In genomic region chr16:97447386-97447785, GRCm38 (mm10) we compare ENCODE assay signal across 28 mouse cellular contexts. TPM values are rescaled to one million over a fixed set of nuclear protein-coding genes. Genes with fewer than 3 reads are reported as not detected.
A peak's percentile ranks its signal among the peaks of the same experiment; 100 is the strongest.
DNase-seq lines count a peak whose midpoint lies in the region; ATAC-seq and TF ChIP-seq lines count a peak whose summit lies in the region.
"Had no signal": no experiment of that assay in that cellular context is flagged by ENCODE, and none has a peak within 500 bp of the region (broad histone marks: within the 10 kb centered on the region; RNA-seq: fewer than 3 reads in every experiment).

No protein-coding gene starts in this region.

- 0 out of 4 replicates have a peak, but pooled peaks cover 0 to 4% of the 10 kb centered on the region in 2 experiments for H3K36me3 ChIP-seq in MEL (ENCODE audit: control insufficient read depth in 1 of 2, insufficient read depth in 2 of 2, low read length in 2 of 2)
- H3K36me3 ChIP-seq in hindbrain, embryonic 13.5 days, result no peaks in the 10 kb centered on the region
- H3K36me3 ChIP-seq in forebrain, postnatal 0 days (ENCODE audit: insufficient read depth), result no peaks in the 10 kb centered on the region
- H3K36me3 ChIP-seq: embryonic facial prominence, embryonic 10.5 days; embryonic facial prominence, embryonic 12.5 days; forebrain, embryonic 10.5 days; forebrain, embryonic 12.5 days; G1E had no signal

- no peak for TF ChIP-seq POLR2A in MEL (IDR thresholded peaks at IDR 0.05; ENCODE audit: control insufficient read depth in 1 of 2, insufficient read depth in 1 of 2, low read depth in 1 of 2, low read length in 2 of 2, poor library complexity in 1 of 2)

- no peaks in the 10 kb centered on the region; a peak in 1 of 4 replicates for H3K27me3 ChIP-seq in MEL (ENCODE audit: control insufficient read depth in 1 of 2, insufficient read depth in 2 of 2, low read length in 2 of 2)
- no peaks in the 10 kb centered on the region for H3K27me3 ChIP-seq in hindbrain, embryonic 13.5 days
- H3K27me3 ChIP-seq in forebrain, postnatal 0 days (ENCODE audit: insufficient read depth, low read length), result no peaks in the 10 kb centered on the region
- H3K27me3 ChIP-seq: CH12.LX; embryonic facial prominence, embryonic 12.5 days; forebrain, embryonic 12.5 days had no signal

- no peak overlapping the region for H3K9ac ChIP-seq in MEL (ENCODE audit: control insufficient read depth, low read depth, low read length, poor library complexity, severe bottlenecking)
- H3K9ac ChIP-seq in hindbrain, embryonic 13.5 days, result no peak overlapping the region
- H3K9ac ChIP-seq in forebrain, postnatal 0 days, result no peak overlapping the region
- H3K9ac ChIP-seq: embryonic facial prominence, embryonic 12.5 days; forebrain, embryonic 12.5 days had no signal

- H3K79me2 ChIP-seq in MEL (ENCODE audit: control insufficient read depth, insufficient read depth, low read length, poor library complexity), result no peaks in the 10 kb centered on the region

- no peak overlapping the region for H3K4me2 ChIP-seq in hindbrain, embryonic 13.5 days
- no peak overlapping the region for H3K4me2 ChIP-seq in forebrain, postnatal 0 days (ENCODE audit: low read depth)
- H3K4me2 ChIP-seq: embryonic facial prominence, embryonic 12.5 days; forebrain, embryonic 12.5 days had no signal

- peaks cover 0 to 5% of the 10 kb centered on the region in 2 experiments; a peak in 3 of 4 replicates for H3K4me1 ChIP-seq in MEL (ENCODE audit: control insufficient read depth in 1 of 2, insufficient read depth in 2 of 2, low read length in 2 of 2)
- H3K4me1 ChIP-seq in hindbrain, embryonic 13.5 days (replicated peaks), result no peaks in the 10 kb centered on the region
- H3K4me1 ChIP-seq in forebrain, postnatal 0 days (ENCODE audit: insufficient read depth), result no peaks in the 10 kb centered on the region
- H3K4me1 ChIP-seq: embryonic facial prominence, embryonic 10.5 days; embryonic facial prominence, embryonic 12.5 days; forebrain, embryonic 10.5 days; forebrain, embryonic 12.5 days had no signal

- peak; percentile 34; the same call in 1 of the 2 replicates for ATAC-seq in common myeloid progenitor, adult 5-6 weeks (replicated peaks; ENCODE audit: low read depth, poor library complexity, severe bottlenecking)
- ATAC-seq in hindbrain, embryonic 13.5 days (ENCODE audit: low FRiP score), result no peak
- no peak for ATAC-seq in forebrain, postnatal 0 days
- ATAC-seq: activated CD4-positive, CD25-positive, alpha-beta regulatory T cell, adult 4 months; CD4-positive, CD25-positive, alpha-beta regulatory T cell, adult 4 months; forebrain, embryonic 14.5 days; forebrain, embryonic 16.5 days; Patski had no signal

- TF ChIP-seq EP300 in MEL (IDR thresholded peaks at IDR 0.05; ENCODE audit: low read depth in 1 of 2, low read length in 2 of 2), result no peak

- H3K4me3 ChIP-seq in MEL (ENCODE audit: control insufficient read depth in 1 of 2, insufficient read depth in 1 of 2, low read depth in 2 of 2, low read length in 2 of 2), result no peak overlapping the region
- no peak overlapping the region for H3K4me3 ChIP-seq in hindbrain, embryonic 13.5 days
- no peak overlapping the region for H3K4me3 ChIP-seq in forebrain, postnatal 0 days (ENCODE audit: low read depth, low read length)
- H3K4me3 ChIP-seq: embryonic facial prominence, embryonic 10.5 days; embryonic facial prominence, embryonic 12.5 days; forebrain, embryonic 10.5 days; forebrain, embryonic 12.5 days had no signal

- DNase-seq in 3T3-L1 (ENCODE audit: low read depth, low spot score) (peak; percentile 72), MEL (ENCODE audit: low read depth, low spot score) (peak; percentile 50), adipocyte (ENCODE audit: low spot score) (no peak)
- DNase-seq in Muller cell, postnatal 12 days (ENCODE audit: inconsistent ontology term), result peak; percentile 26
- no peak for DNase-seq in layer of hippocampus, postnatal 14 days (ENCODE audit: low spot score in 2 of 2)
- DNase-seq in forebrain, postnatal 0 days, result no peak
- DNase-seq: adrenal gland, adult 2 months; adrenal gland, postnatal 10 days; adrenal gland, postnatal 25 days; B cell, adult 2 months; cerebellum, adult 11 months; cerebellum, adult 2 months; cerebellum, adult 9-10 months; cerebellum, postnatal 10 days; cerebellum, postnatal 25 days had no signal

- H3K27ac ChIP-seq in MEL (ENCODE audit: control insufficient read depth, low read depth, low read length), result no peak overlapping the region
- no peak overlapping the region for H3K27ac ChIP-seq in hindbrain, embryonic 13.5 days
- H3K27ac ChIP-seq in forebrain, postnatal 0 days (ENCODE audit: low read depth, low read length), result no peak overlapping the region
- H3K27ac ChIP-seq: embryonic facial prominence, embryonic 10.5 days; embryonic facial prominence, embryonic 12.5 days; forebrain, embryonic 10.5 days; forebrain, embryonic 12.5 days had no signal

- no peak for TF ChIP-seq RAD21 in MEL (IDR thresholded peaks at IDR 0.05; ENCODE audit: low read depth, low read length)

- no peak for TF ChIP-seq CTCF in MEL (IDR thresholded peaks at IDR 0.05 in 2 of 3, conservative IDR thresholded peaks at IDR 0.05 in 1 of 3; ENCODE audit: control insufficient read depth in 1 of 3, insufficient read depth in 1 of 3, low read depth in 2 of 3, low read length in 3 of 3, poor library complexity in 1 of 3, severe bottlenecking in 1 of 3)
- TF ChIP-seq CTCF in forebrain, postnatal 0 days (IDR thresholded peaks at IDR 0.05; ENCODE audit: low read depth), result no peak

- no peaks in the 10 kb centered on the region for H3K9me3 ChIP-seq in MEL (replicated peaks; ENCODE audit: insufficient read depth, low read length)
- H3K9me3 ChIP-seq in hindbrain, embryonic 13.5 days, result no peaks in the 10 kb centered on the region
- no peaks in the 10 kb centered on the region for H3K9me3 ChIP-seq in forebrain, postnatal 0 days (ENCODE audit: low read length)
- H3K9me3 ChIP-seq: embryonic facial prominence, embryonic 10.5 days; embryonic facial prominence, embryonic 12.5 days; forebrain, embryonic 10.5 days; forebrain, embryonic 12.5 days; G1E had no signal

TF ChIP-seq in MEL, 35 proteins besides CTCF, POLR2A, EP300 and RAD21:
- no peak for TF ChIP-seq NRF1 (IDR thresholded peaks at IDR 0.05; ENCODE audit: insufficient read depth, low read depth, low read length, poor library complexity, severe bottlenecking)
- TF ChIP-seq ZMIZ1 (IDR thresholded peaks at IDR 0.05; ENCODE audit: low read depth, low read length), result no peak
- no peak for TF ChIP-seq CHD2 (IDR thresholded peaks at IDR 0.05; ENCODE audit: low read length)
- TF ChIP-seq E2F4 (IDR thresholded peaks at IDR 0.05; ENCODE audit: borderline replicate concordance, low read depth, low read length), result no peak
- no peak for TF ChIP-seq NELFE (IDR thresholded peaks at IDR 0.05; ENCODE audit: low read depth, low read length)
- TF ChIP-seq POLR2AphosphoS2 (IDR thresholded peaks at IDR 0.05; ENCODE audit: low read length), result no peak
- TF ChIP-seq BHLHE40 (IDR thresholded peaks at IDR 0.05; ENCODE audit: borderline replicate concordance, low read depth, low read length), result no peak
- no peak for TF ChIP-seq GATA1 (IDR thresholded peaks at IDR 0.05; ENCODE audit: low read depth, low read length)
- TF ChIP-seq ELF1 (IDR thresholded peaks at IDR 0.05; ENCODE audit: low read depth, low read length), result no peak

RNA-seq across cellular contexts. Expression of gene Mx1, which starts 15.3 kb away (rescaled TPM):
- total RNA-seq in MEL (2012; rRNA removed), result 0.13 and 0.27 TPM in 2 replicates
- polyA plus RNA-seq in MEL (2012; ENCODE audit: insufficient read depth in 1 of 2, insufficient read length in 2 of 2, low read depth in 1 of 2, low replicate concordance in 2 of 2, missing spikeins in 1 of 2), result under 1 TPM in 1 of 2 experiments, not detected in 1; 0.42 TPM
- total RNA-seq in common myeloid progenitor, adult 5-6 weeks (2017), result 10.9 and 12.1 TPM in 2 replicates
- total RNA-seq in layer of hippocampus, postnatal 14 days (2021), result 1 to 10 TPM in 1 of 2 experiments, under 1 TPM in 1; 0.74 to 1.4 TPM
- 0.14 TPM in 1 of 2 replicates, not detected in the other for polyA plus RNA-seq in hindbrain, embryonic 13.5 days (2015; fragmentation: Nextera tagmentation; extraction: Ambion mirVana)
- total RNA-seq in forebrain, postnatal 0 days (2014; rRNA removed), result 0.54 and 0.71 TPM in 2 replicates
- polyA plus RNA-seq in forebrain, postnatal 0 days (2015; fragmentation: Nextera tagmentation; extraction: Ambion mirVana), result 0.07 and 0.68 TPM in 2 replicates
- polyA plus RNA-seq: embryonic facial prominence, embryonic 10.5 days; forebrain, embryonic 14.5 days; forebrain, embryonic 16.5 days; G1E had no signal

Comparison
In these comparisons a context has a peak if more than half of its experiments do, and no peak if none do; other contexts are left out.
1. DNase-seq: peak in 3T3-L1 (single experiment), MEL (single experiment) and Muller cell, postnatal 12 days (single experiment); none in layer of hippocampus, postnatal 14 days (0 of 2), adipocyte (single experiment) and forebrain, postnatal 0 days (single experiment).